Mouse (Mus musculus): ENCODE measurements around the gene Magi3.

Gene Magi3

DNA sequence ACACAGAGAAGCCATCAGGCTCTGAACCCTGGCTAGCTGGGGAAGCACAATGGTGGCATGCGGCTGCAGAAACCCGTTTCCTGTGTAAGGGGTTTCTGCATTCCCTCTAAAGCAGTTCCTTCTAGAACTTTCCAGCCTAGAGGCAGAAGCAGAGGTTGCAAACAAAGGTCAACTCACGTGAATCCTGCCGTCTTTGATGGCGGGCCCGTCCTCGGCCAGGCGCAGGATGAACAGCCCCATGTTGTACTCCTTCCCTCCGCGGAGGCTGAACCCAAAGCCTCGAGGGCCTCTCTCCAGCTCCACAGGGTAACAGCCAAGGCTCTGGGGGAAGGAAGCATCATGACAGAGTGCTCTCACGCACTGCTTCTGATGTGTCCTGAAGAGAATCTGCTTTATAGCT, 200.1 kb downstream of the Magi3 start:
- no peak for TF ChIP-seq GATA4 (IDR thresholded peaks at IDR 0.05; ENCODE audit: insufficient replicate concordance, low read length)

DNA sequence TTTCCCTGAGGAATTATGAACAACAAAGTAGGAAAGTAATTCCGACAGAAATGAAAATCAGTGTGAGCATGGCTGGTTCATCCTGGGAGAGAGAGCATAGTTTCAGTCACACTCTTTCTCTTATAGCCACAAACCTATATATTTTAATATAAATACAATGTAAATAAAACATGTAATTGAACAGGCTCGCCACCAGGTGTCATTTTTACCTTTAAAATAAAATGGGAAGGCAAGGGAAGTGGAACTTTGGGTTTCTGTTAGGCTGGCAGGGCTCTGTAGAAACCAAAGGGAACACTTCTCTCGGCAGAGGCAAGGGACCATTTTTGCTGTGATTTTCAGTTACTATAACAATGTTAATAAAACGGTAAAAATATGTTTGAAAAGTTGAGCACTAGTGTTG, 200.7 kb downstream of the Magi3 start:
- no peak for TF ChIP-seq GATA4 (IDR thresholded peaks at IDR 0.05; ENCODE audit: insufficient replicate concordance, low read length)

DNA sequence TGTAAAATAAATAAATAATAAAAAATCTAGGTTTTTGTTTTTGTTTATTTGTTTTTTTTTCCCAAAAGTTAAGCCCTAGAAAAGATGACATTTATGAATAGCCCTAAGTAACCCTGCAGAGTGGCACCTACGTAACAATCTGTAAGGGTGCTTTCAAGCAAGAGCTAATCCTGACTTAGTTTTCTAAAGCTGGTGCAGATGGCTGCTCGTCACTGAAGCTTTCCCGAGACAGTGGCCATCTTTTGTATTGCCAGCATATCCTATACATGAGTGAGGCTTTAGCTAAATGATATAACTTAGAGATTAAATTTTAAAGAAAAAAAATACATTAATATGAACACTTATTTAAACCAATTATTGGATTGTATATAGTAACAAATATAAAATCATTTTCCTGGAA, 202.2 kb downstream of the Magi3 start:
- no peak for TF ChIP-seq GATA4 (IDR thresholded peaks at IDR 0.05; ENCODE audit: insufficient replicate concordance, low read length)

DNA sequence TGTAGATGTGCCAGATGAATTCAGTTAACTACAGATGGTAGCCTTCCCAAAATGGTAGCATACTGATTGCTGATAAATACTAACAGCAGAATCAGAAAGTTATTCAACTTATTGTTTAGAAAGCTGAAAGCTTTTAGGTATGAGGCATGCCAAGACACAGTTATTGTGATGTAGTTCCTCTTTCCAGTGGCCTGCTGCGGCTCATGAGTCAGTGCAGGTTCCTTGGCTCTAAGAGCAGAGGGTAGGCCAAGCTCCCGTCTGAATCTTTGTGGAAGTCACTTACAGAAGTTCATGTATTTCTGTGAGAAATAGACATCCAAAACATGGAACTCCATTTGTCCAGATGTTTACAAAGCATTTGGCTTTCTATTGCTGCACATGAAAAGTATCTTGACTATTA, 208.2 kb downstream of the Magi3 start:
- TF ChIP-seq GATA4 (IDR thresholded peaks at IDR 0.05; ENCODE audit: insufficient replicate concordance, low read length) = no peak

GRCm38 (mm10) chr3:104009924-104010662, 210.1 kb downstream of the Magi3 start:
- TF ChIP-seq GATA4 (IDR thresholded peaks at IDR 0.05; ENCODE audit: insufficient replicate concordance, low read length) = no peak

DNA sequence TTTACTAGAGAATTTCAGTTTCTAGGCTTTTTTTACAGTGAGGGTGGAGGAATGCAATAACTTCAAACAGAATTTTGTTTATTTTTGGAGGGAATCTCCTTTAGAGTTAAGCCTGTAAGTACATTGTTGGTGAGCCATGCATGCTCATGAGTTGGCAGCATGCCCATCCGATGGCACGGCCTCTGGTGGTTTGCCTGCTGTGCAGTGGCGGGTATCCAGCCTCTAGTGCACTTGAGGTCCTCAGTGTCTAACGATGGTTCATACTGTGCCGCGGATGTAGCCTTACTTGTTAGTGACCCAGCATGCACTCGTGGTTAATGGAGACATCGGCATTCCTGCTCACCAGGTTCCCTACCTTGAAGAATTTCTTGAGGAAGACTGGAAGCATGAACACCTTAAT, 212.7 kb downstream of the Magi3 start:
- TF ChIP-seq GATA4 (IDR thresholded peaks at IDR 0.05; ENCODE audit: insufficient replicate concordance, low read length) = no peak

- no peak for TF ChIP-seq GATA4 (IDR thresholded peaks at IDR 0.05; ENCODE audit: insufficient replicate concordance, low read length)
These were observed 213.2 kb downstream of the Magi3 start for GRCm38 (mm10) chr3:104006896-104007466.

GRCm38 (mm10) chr3:103998724-103999123, 221.4 kb downstream of the Magi3 start:
- TF ChIP-seq GATA4 (IDR thresholded peaks at IDR 0.05; ENCODE audit: insufficient replicate concordance, low read length) = no peak

DNA sequence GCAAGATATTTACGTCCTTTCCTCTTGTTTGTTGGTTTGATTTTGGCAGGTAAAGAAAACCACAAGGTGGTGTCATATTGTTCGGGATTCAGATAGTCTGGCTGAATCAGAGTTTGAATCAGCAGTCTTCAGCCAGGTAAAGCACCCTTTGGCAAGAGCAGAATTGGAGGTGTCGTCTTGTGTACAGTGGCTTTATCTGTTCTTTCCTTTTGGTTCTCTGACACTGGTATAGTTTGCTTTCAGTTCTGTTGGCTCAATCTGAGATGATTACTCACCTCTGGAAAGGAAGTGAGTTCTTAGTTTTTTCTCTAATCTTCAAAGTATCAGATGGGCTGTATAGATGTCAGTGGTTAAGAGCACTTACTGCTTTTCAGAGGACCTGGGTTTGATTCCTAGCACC, 228.9 kb downstream of the Magi3 start:
- TF ChIP-seq GATA4 (IDR thresholded peaks at IDR 0.05; ENCODE audit: insufficient replicate concordance, low read length) = no peak

GRCm38 (mm10) chr3:103989352-103989751, 230.8 kb downstream of the Magi3 start:
- TF ChIP-seq GATA4 (IDR thresholded peaks at IDR 0.05; ENCODE audit: insufficient replicate concordance, low read length) = no peak

- TF ChIP-seq GATA4 (IDR thresholded peaks at IDR 0.05; ENCODE audit: insufficient replicate concordance, low read length) = no peak
These were observed 232.2 kb downstream of the Magi3 start for GRCm38 (mm10) chr3:103987831-103988432.

DNA sequence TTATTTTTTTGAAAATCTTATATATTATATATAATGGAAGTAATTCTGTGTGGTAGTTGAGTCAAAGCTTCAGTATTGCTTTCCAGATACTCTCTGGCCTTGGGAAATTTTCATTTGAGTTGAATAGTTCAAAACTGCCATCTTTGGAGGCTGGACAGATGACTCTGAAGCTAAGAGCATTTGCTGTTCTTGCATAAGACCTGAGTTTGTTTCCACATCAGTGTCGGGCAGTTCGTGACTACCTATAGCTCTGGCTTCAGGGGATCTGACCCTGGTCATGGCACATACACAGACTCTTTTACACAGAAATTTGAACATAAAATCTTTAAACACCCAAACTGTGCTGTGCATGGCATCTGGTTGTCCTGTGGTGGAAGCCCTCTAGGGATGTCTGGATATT, 235.0 kb downstream of the Magi3 start:
- no peak for TF ChIP-seq GATA4 (IDR thresholded peaks at IDR 0.05; ENCODE audit: insufficient replicate concordance, low read length)

- TF ChIP-seq GATA4 (IDR thresholded peaks at IDR 0.05; ENCODE audit: insufficient replicate concordance, low read length) = no peak
These were observed 235.6 kb downstream of the Magi3 start for GRCm38 (mm10) chr3:103984556-103984955.

DNA sequence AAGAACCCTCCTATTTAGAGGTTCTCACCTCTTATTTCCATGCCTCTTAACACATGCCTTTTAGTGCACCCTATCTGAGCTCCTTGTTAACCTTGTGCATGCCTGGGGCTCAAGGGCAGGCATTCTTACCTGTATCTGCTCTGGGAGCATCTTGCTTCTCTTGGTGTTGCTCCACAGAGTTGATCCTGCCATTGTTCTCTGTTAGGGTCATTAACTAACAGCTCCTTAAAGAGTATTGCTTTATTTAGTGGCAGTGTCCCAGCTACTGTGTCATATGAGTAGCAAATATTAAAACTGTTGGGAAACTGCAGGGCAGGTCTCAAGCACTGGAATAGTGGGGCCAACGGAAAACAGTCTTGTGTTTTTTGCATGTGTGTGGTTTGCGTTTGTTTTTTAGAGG, 249.0 kb downstream of the Magi3 start:
- no peak for TF ChIP-seq GATA4 (IDR thresholded peaks at IDR 0.05; ENCODE audit: insufficient replicate concordance, low read length)

- TF ChIP-seq GATA4 (IDR thresholded peaks at IDR 0.05; ENCODE audit: insufficient replicate concordance, low read length) = no peak
These were observed 251.5 kb downstream of the Magi3 start for GRCm38 (mm10) chr3:103968701-103969100.

- TF ChIP-seq GATA4 (IDR thresholded peaks at IDR 0.05; ENCODE audit: insufficient replicate concordance, low read length) = no peak
These were observed 252.1 kb downstream of the Magi3 start, which contains the start of gene Phtf1 for GRCm38 (mm10) chr3:103967861-103968691. TSS of gene Phtf1 (plus strand) at chr3:103968110.
